Mouse (Mus musculus) urinary bladder, postnatal 10 days (tissue): ENCODE measurements around the gene Zbtb43.

ENCODE experiments used
- DNase-seq: peaks from one replicate; pipeline ENCODE4 v3.0.0; 2022; ENCODE audit warnings: low spot score

The Zbtb43 gene

DNA sequence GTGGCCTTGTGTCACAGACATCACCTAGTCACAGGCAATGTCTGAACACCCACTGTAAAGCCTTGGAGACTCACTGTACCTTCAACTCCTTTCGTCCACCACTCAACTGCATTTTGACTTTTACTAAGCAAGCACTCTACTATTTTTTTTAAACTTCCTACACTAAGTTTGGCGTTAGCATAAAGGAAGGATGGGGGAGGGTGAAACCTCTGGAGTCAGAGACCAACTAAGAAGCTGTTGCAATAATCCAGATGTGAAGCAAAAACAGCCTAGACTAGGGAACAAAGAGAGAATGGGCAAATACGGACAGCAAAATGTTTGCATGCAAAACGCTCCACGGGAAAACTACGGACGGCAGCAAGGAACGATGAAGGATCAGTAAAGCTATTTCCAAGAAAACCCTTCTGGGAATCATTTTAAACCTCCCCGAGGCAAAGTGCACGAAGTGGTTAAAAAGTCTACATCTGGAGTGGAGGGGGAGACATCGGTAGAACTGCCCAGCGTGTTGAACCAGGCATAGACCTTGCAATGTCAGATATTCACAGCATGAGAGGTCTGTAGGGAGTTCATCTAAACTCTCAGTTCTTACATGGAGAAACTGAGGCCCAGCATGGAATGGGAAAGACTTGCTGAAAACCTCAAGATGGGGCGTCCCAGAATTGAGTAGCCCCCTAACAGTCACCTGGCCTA lies 38.1 kb downstream of the Zbtb43 start:
- DNase-seq = no peak

DNA sequence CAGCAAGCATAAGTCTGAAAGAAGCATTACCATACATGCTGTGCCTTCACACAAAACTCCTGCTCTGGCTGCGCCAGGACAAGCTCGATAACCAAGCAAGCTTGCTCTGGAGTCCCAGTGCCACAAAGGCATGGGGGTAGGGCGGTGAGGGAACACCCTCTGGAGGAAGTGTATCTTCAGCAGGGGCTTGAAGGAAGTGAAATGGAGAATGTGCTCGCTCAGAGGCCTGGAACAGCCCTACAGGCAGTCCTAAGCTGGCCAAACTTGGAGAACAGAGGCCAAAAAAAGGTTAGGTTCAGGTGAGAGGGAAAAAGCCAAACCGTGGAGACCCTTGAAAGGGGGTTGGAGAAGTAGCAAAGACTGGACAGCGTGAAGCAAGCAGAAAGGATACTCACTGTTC lies 39.0 kb downstream of the Zbtb43 start:
- DNase-seq = no peak

DNA sequence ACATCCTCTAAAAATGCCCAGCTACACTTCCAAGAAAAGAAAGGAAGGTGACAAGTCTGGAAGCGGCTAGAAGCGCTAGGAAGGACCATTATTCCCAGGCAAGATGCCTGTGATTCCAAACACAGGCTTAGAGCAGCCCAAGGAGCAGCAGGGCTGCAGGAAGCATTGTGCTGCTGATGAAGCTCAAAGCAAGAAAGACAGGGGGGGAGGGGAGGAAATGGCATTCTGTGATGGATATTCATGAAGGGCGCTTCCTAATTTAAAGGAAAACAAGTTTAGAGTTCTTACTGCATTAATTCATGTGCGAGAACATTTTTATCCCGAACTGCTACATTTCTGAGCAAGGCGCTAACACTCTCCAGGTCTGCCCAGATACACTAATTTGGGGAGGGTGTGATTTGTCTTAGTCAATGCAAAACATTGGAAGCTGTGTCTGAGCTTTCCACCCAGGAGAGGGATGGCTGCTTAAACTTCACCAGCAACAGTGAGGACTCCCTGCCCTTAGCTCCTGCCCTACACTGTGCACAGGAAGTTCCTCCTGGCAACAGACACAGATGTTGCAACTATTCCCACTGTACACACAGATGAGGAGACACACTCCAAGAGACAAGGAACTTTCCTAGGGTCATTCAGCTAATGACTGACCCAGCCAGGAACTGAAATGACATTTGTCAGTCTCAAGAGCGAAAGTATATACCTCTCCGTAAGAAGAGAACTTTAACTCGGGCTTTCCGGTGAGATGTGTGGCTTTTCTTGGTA lies 41.5 kb downstream of the Zbtb43 start:
- no peak for DNase-seq

DNA sequence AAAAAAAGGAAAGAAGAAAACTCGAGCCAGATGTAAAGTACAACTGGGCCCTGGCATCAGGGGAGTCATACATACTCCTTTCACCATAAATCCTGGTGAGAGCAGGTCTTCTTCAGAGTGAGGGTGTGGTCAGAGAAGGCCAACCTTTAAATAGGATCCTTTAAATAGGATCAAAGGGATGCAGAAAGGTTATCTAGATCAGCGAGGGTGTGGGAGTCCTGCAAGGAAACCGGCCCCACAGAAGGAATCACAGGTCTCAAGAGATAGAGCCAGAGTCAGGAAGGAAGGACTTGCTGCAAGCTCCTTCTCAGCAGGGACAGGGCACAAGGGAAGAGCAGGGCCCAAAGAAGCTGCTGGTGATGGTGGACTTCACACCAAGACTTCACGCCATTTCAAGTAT lies 50.9 kb downstream of the Zbtb43 start:
- DNase-seq = no peak

DNA sequence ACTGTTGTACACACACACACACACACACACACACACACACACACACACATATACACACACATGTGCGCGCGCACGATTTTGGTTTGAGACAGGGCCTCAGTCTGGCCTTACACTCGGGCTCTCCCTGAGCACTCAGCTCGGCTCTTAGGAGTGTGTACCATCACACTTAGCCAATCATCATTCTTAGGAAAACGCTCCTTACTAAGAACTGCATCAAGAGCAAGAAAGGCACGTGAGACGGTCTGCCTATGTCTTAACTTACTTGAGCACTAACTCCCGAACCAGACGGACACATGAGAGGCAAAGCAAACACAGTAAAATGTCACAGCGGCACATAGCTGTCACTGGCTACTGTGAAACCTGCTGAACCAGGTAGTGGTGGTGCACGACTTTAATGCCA lies 54.3 kb downstream of the Zbtb43 start:
- no peak for DNase-seq

DNA sequence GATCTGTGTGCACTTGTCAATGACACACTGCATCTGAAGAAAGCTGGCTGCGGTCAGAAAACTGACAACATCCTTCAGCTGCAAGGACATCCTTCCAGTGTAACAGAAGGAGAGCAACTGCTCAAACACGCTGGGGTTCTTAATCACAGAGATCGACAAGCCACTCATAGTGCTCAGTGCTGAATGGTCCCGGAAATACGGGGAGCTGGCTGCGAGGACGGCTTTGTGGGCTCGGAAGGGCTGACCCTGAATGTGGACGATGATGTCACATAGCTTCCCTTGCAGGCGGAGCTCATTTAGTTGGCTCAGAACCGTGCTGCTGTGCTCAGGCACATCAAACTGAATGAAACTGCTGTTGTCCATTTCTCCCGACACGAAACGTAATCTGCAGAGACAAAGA lies 56.2 kb downstream of the Zbtb43 start:
- DNase-seq = no peak

DNA sequence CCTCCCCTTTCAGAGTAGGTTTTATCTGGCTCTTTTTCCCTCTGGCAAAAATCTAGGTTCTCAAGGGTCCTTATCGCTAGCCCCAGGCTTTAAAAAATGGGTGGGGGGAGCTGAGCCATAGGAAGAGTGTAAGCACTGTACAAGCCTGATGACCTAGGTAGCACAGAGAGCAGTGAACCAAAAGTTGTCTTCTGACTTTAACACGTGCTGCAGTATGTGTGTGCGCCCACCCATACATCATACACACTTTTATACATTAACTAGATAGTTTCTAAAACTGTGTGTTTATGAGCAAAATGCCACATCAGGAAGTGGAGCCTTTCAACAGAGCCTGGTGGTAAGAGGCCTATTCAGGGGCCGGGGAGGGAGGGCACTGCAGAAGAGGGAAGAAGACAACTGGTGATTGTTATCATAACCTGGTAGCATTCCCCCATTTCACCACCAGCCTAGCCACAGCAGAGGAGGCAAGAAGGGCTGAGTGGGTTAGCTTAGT lies 64.8 kb downstream of the Zbtb43 start:
- DNase-seq = no peak

DNA sequence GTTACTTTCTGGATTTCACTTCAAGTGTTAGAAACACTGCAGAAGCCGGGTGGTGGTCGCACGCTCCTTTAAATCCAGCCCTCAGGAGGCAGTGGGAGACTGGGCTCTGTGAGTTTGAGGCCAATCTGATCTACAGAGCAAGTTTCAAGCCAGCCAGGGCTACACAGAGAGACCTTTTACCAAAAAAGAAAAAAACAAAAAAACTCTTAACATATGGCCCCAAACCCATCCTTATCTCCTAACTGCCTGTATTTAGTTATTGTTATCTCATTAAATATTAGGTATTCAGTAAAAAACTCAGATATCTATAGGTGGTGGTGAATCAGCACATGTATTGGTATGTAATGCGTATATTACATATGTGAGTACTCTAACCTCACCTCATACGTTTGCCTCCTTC lies 65.7 kb downstream of the Zbtb43 start:
- DNase-seq = no peak

DNA sequence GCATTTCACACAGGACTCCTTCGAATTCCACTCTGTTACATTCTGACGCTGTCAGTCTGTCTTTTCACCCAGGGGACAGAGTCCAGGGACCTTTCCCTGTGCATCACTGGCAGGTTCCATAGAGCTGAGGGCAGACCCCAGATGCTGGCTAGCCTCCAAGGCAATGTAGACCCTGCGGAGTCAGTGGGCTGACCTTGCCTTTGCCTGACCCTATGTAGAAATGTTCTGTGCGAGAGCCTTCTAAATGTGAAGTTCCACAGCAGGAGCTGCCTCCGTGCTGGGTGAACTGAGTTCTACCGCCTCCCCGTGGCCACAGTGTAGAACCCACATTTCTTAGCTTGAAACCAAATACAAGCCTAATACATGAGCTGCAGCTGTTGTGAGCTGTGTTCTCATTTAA lies 66.1 kb downstream of the Zbtb43 start:
- DNase-seq = no peak

DNA sequence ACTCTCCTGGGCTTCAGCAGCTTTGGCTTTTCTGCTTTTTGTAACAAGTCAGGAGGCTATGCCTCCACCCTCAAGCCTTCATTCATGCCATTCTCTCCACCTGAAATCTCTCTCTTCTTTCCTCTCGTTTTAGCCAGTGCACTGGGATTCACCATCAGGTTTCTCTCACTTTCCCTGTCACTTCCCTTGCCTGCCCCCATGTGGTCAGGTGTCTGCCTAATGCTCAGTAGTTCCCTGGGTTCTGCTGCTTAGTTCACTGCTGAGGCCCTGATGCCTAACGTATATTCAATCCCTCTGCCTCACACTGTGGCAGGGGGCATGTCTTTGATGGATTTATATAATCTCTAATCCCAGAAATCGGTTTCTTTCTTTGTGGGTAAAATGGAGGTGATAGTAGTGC lies 67.1 kb downstream of the Zbtb43 start:
- DNase-seq = no peak

DNA sequence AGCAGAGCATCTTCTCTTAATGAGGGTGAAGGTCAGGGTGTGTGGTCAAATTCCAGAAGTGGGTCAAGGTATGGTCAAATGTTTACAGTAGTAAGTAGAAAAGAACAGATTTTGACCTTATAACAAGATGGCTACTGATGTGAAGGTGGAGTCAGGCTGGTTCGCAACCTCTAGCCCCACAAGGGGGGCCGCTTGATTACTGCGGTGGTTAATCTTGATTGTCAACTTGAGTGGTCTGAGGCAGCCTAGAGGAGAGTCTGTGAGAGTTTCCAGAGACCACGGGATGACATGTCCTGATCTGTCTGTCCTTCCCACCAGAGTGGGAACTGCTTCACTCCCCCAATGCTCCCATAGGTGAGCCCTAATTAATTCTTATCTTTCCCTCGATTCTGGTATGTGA lies 67.8 kb downstream of the Zbtb43 start:
- no peak for DNase-seq
